Mouse (Mus musculus): ENCODE measurements around the gene Clic4.
"Not testable (repeated sequence)": the region's sequence is repeated elsewhere in the genome, so short reads cannot be mapped to it uniquely, and the experiment has no call there.

The Clic4 gene

GRCm38 (mm10) chr4:135292477-135293089 is 20.0 kb upstream of the Clic4 start:
- in situ Hi-C loops (cut with MboI, MseI) = no loop called here

GRCm38 (mm10) chr4:135291841-135292240 is 19.2 kb upstream of the Clic4 start:
- in situ Hi-C loops (cut with MboI, MseI) = no loop called here

DNA sequence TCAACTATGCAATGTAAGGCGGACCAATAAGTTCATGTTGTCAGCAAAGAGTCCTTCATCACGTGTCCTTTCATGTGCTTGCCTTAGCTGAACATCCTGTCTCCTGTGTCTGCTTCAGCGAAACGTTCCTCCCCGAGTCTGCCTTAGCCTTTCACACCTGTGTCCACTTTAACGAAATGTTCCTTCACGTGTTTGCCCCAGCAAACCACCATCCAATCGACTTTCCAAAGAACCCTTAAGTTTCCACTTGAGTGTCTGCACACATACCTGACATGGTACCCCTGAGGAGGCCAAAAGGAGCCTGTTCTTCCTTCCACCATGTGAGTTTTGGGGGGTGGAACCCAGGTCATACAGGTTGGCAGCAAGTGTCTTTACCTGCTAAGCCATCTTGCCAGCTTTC is 18.6 kb upstream of the Clic4 start:
- in situ Hi-C loops (cut with MboI, MseI) = no loop called here

GRCm38 (mm10) chr4:135287975-135288374 is 15.4 kb upstream of the Clic4 start:
- in situ Hi-C loops (cut with MboI, MseI) = no loop called here

DNA sequence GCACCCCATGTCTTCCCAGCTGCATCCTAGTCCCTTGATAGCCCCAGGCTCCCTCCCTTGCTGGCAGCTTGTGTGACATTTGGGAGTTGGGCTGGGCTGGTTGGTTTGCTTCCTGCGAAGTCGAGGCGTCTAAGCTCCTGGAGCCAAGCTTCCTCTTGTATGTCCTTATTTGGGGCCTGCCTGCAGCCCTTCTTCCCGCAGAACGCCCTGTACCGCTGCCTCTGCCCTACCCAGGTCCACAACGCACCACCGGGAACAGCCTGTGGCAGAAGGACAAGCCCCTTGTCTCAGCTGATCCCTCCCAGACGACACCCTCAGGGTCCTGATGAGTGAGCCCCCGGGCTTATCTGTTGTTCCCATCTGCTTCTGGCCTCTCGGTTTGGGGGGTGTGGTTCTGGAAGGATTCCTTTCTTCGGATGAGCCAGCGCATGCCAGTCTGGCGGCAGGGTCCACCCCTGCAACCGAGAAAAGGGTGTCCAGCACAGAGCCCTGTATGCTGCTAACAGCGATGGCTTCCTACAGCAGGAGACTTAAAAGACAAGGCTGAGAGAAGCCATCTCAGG is 14.3 kb upstream of the Clic4 start:
- in situ Hi-C loops (cut with MboI, MseI) = no loop called here

DNA sequence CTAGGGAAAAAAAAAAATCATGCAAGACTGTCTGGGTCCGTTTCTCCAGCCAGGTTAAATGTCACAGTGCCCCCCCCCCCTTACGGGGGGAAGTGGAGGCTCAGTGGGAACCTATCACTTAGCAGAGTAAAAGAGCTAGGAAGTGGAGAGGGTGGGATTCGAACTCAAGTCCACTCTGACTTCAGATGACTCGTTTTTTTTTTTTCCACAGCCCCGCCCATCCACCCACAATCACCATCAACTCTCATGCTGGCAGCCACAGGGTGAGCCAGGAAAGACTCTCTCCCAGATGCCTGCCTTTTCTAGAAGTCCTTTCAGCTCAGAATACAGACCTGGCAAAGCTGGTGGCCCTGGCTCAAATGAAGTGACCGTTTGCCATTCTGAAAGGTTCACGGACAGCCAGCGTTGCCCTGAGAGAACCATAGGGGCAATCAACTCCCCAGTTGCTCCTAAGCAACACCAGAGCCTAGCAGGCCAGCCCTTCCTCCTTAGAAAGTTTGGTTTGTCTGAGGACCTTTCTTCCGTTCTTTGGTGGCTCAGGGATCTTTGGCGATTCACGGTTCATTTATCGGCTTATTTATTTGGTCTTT is 13.5 kb upstream of the Clic4 start:
- in situ Hi-C loops (cut with MboI, MseI) = no loop called here

- in situ Hi-C loops (cut with MboI, MseI) = no loop called here
Measured at GRCm38 (mm10) chr4:135285436-135285835, 12.8 kb upstream of the Clic4 start.

DNA sequence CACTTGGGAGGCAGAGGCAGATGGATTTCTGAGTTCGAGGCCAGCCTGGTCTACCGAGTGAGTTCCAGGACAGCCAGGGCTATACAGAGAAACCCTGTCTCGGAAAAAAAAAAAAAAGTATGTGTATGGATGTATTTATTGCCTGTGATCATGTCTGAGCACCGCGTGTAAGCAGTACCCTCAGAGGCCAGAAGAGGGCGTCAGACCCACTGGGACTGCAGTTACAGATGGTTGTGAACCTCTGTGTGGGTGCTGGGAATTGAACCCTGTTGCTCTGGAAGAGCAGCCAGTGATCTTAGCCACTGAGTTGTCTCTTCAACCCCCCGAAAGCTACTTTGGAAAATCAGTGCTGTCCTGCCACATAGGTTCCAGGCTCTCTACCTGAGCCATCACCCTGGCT is 11.3 kb upstream of the Clic4 start:
- in situ Hi-C loops (cut with MboI, MseI) = no loop called here

- in situ Hi-C loops (cut with MboI, MseI) = no loop called here
Measured at GRCm38 (mm10) chr4:135283417-135283816, 10.8 kb upstream of the Clic4 start.

DNA sequence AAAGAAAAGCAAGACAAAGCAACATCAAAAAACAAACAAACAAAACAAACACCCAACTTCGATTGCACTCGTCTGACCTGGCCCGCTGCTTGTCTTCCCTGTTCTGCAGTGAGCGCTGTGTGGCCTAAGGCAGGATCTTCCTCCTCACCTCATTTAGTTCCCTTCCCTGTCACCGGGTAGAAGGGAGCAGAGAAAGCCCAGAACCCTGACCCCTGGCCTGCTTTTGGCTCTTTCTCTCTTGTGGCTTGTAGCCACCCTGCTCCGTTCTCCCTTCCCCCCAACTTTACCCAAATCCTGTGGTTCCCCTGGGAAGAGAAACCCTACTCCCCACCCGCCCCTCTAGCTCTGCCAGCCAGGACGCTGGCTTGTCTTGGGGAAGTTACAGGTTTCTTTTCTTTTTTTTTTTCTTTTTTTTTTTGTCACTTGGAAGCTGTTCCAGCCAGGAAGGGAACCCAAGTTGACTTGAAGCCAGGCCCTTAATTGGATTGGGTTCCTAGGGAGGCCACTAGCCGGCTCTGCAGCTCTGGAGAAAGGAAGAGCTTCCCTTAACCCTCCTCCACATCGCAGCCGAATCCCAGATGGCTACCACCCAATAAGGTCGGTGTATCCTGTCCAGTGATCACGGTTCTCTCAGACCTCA is 10.2 kb upstream of the Clic4 start:
- in situ Hi-C loops (cut with MboI, MseI) = no loop called here

GRCm38 (mm10) chr4:135280016-135280415 is 7.4 kb upstream of the Clic4 start:
- in situ Hi-C loops (cut with MboI, MseI) = not testable (repeated sequence)

- in situ Hi-C loops (cut with MboI, MseI) = no loop called here
Measured at GRCm38 (mm10) chr4:135276681-135277379, 4.2 kb upstream of the Clic4 start.

DNA sequence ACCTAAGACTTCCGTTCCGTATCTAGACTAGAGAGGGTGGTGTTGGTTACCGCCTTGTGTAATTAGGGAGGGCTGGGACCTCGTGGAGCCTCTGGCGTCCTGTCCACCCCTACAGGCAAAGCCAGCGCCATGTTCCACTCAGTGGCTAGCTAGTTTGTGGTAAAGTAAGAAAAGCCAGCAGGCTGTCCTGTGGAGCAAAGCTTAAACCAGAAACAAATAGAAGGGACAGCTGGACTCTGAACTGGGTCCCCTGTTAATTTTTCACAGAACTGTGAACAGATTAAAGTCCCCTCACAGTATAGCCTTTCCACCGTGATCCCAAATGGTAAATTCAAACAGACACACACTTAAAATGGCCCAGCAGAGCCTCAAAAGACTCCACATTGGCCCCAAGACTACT is 2.1 kb upstream of the Clic4 start:
- in situ Hi-C loops (cut with MboI, MseI) = no loop called here

- in situ Hi-C loops (cut with MboI, MseI) = no loop called here
Measured at GRCm38 (mm10) chr4:135273307-135273682, 681 bp upstream of the Clic4 start.

- in situ Hi-C loops (cut with MboI, MseI) = no loop called here
Measured at GRCm38 (mm10) chr4:135271881-135272616, 565 bp downstream of the Clic4 start.

DNA sequence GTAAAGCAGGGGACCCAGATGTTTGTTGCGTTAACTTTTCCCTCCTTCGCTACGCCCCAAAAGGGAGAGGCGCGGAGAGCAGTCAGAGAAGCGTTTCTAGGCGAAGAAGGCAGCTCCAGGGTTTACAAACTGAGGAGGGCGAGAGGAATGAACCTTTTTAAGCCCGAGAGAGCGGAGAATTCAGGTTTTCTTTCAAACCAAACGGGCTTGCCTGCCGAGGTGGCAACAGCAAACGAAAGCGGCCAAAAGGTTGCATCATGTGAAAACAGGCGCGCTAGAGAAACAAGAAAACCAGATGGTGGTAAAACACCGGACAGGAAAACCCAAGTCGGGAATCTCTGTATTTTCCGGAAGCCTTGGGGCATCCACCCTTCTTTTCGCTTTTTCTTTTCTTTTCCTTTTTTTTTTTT is 1.2 kb downstream of the Clic4 start:
- in situ Hi-C loops (cut with MboI, MseI) = no loop called here

- in situ Hi-C loops (cut with MboI, MseI) = no loop called here
Measured at GRCm38 (mm10) chr4:135270476-135270875, 2.1 kb downstream of the Clic4 start.

DNA sequence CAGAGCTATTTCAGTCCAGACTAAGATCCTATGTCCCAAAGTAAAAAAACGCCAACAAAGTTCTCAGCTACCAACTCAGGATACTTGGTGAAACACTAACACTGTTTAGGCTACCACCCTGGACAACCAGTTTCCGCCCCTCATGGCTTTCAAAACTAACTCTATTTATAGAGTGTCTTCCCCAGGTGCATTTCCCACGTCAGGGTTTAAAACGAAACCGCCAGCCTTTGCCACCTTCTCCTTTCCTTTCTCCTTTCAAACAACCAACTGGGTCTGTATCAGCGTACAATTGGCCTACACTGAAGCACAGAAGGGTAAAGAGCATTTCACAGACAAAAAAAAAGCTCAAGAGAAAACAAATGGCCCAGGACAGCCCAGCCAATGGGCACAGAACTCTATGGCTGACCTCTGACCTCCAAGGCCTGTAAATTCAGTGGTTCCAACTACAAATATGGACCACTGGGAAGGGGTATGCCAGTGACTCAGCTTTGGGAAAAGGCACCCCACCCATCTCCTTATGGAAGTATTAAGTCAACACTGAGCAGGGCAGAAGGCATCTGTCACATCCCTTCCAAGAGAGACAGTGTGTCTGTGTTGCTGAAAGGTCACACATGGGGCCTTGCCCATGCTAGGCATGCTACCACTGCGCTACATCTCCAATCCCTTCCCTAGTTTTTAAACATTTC is 2.8 kb downstream of the Clic4 start:
- in situ Hi-C loops (cut with MboI, MseI) = no loop called here

DNA sequence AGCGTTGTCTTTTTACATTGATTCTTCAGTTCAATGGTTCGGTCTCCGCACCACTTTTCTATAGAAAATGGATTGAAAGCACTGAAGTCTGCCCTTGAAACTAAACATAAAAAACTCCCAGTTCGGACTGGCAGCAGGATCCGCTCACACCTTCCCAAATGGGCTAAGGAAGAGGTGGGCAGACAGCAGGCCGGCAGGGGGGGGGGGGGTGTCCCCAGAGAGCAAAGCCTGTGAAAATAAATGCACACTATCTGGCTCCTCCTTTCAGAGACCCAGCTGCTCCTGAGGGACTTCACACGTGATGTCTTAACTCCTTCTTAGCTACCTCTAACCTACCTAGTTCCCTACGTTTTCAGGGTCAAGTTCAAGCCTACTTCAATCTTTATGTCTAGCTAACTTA is 5.1 kb downstream of the Clic4 start:
- in situ Hi-C loops (cut with MboI, MseI) = no loop called here

DNA sequence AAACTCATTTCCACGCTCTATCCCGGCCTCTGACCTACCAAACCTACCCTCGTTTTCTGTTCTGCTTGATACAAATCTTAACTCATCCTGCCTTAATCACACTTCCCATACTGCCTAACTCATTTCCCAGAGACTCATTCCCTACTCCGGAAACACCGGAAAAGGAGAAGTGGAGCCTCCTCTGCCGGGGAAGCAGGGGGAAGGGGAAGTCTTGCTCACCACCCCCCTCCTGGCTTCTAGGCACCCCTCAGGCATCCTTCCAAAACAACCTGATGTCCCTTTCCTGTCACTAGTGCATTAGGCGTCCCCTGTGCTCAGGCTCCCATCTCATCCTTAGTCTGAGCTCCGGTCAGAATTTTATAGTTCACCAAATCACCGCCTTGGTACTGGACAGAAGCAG is 5.6 kb downstream of the Clic4 start:
- in situ Hi-C loops (cut with MboI, MseI) = no loop called here

- in situ Hi-C loops (cut with MboI, MseI) = loop anchor here (5.0 kb wide), 1 partner anchor 33 kb away; no protein-coding TSS in a partner anchor
Measured at GRCm38 (mm10) chr4:135260434-135260833, 12.2 kb downstream of the Clic4 start.

Data from T-helper 1 cell (primary cell).